In the genomic region with DNA sequence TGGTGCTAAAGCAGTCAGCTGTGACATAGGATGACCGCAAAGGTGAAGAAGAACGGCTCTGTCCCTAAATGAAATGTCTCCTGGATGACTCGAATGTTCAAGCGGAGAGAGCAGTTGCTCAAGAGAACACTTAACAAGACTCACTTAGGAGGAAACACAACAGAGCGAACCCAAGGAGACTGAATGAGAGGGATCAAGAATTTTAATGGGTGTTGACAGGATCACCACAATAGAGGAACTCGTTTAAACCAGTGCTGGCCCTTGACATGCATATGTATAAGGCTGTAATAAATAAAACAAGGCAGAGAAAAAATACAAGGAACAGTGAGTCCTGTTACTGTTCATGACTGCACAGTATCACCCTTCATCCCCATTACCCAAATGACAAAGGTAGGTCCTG, we compare ENCODE assay signal across 13 mouse cellular contexts.
DNase-seq lines count a peak whose midpoint lies in the region; ATAC-seq and TF ChIP-seq lines count a peak whose summit lies in the region.
"Had no signal": no experiment of that assay in that cellular context is flagged by ENCODE, and none has a peak within 500 bp of the region (broad histone marks: within the 10 kb centered on the region; RNA-seq: fewer than 3 reads in every experiment).

No protein-coding gene starts in this region.

- peak; percentile 76 for ATAC-seq in Patski

- no peak for TF ChIP-seq CTCF in Patski (IDR thresholded peaks at IDR 0.05)

- H3K27me3 ChIP-seq in Patski: no peaks in the 10 kb centered on the region
- H3K27me3 ChIP-seq: CH12.LX had no signal

- in situ Hi-C loops in Patski (cut with MboI; ENCODE audit: low pct_unique_long_range_greater_than_20kb): loop anchor here (25.0 kb wide), 1 partner anchor 814 kb away; no protein-coding TSS in a partner anchor

- POLR2A ChIA-PET in Patski (lab: Charles Lee): no interaction called here

- CTCF ChIA-PET in Patski (lab: Charles Lee): no interaction called here

- peak; percentile 8 for DNase-seq in layer of hippocampus, adult 11-12 months (ENCODE audit: low spot score)
- no peak for DNase-seq in layer of hippocampus, postnatal 10 days (ENCODE audit: low spot score in 2 of 2)
- DNase-seq in Patski (ENCODE audit: low read depth, low spot score) (peak; percentile 68), ZHBTc4 (ENCODE audit: low read depth, low spot score) (peak; percentile 46)
- peak; percentile 57 for DNase-seq in kidney, adult 9 months
- DNase-seq in heart, adult 9 months (ENCODE audit: low spot score in 2 of 2): no peak
- DNase-seq in ovary, postnatal 14 days (ENCODE audit: low spot score): no peak
- DNase-seq: adrenal gland, postnatal 36 days; cerebellum, adult 11 months; gastrocnemius, postnatal 36 days; lung, adult 18-20 months; spleen, adult 18-20 months had no signal

Comparison
In these comparisons a context has a peak if more than half of its experiments do, and no peak if none do; other contexts are left out.
1. DNase-seq: peak in layer of hippocampus, adult 11-12 months (single experiment), Patski (single experiment), ZHBTc4 (single experiment) and kidney, adult 9 months (single experiment); none in layer of hippocampus, postnatal 10 days (0 of 2), heart, adult 9 months (0 of 2) and ovary, postnatal 14 days (single experiment).